Comparison of ENCODE assay signal across 14 mouse cellular contexts in genomic region chr11:50847047-50847446, GRCm38 (mm10). TPM values are rescaled to one million over a fixed set of nuclear protein-coding genes. Genes with fewer than 3 reads are reported as not detected.
DNase-seq lines count a peak whose midpoint lies in the region; ATAC-seq and TF ChIP-seq lines count a peak whose summit lies in the region.
"Had no signal": no experiment of that assay in that cellular context is flagged by ENCODE, and none has a peak within 500 bp of the region (broad histone marks: within the 10 kb centered on the region; RNA-seq: fewer than 3 reads in every experiment).

No protein-coding gene starts in this region.

- H3K27me3 ChIP-seq in heart, adult 2 months (ENCODE audit: control insufficient read depth, insufficient read depth, low read length): peaks cover 7% of the 10 kb centered on the region
- H3K27me3 ChIP-seq in lung, postnatal 0 days (replicated peaks; ENCODE audit: insufficient read depth, low read length): peaks cover 21% of the 10 kb centered on the region
- H3K27me3 ChIP-seq in MEL (ENCODE audit: control insufficient read depth in 1 of 2, insufficient read depth in 2 of 2, low read length in 2 of 2): peaks cover 0 to 3% of the 10 kb centered on the region in 2 experiments; a peak in 1 of 4 replicates

- no peak overlapping the region for H3K9ac ChIP-seq in heart, adult 2 months (ENCODE audit: low read depth, low read length)
- no peak overlapping the region for H3K9ac ChIP-seq in lung, postnatal 0 days (replicated peaks; ENCODE audit: low read depth)
- no peak overlapping the region for H3K9ac ChIP-seq in MEL (ENCODE audit: control insufficient read depth, low read depth, low read length, poor library complexity, severe bottlenecking)
- H3K9ac ChIP-seq: embryonic facial prominence, embryonic 13.5 days; limb, embryonic 12.5 days; midbrain, embryonic 12.5 days had no signal

- H3K4me2 ChIP-seq in lung, postnatal 0 days (replicated peaks; ENCODE audit: low read depth, low read length): no peak overlapping the region
- H3K4me2 ChIP-seq: embryonic facial prominence, embryonic 13.5 days; limb, embryonic 12.5 days; midbrain, embryonic 12.5 days had no signal

- no peaks in the 10 kb centered on the region for H3K79me2 ChIP-seq in heart, adult 2 months (replicated peaks; ENCODE audit: control insufficient read depth, insufficient read depth, low read length)
- H3K79me2 ChIP-seq in MEL (ENCODE audit: control insufficient read depth, insufficient read depth, low read length, poor library complexity): no peaks in the 10 kb centered on the region

- TF ChIP-seq EP300 in heart, adult 2 months (IDR thresholded peaks at IDR 0.05; ENCODE audit: insufficient read depth, low read depth, low read length): no peak
- no peak for TF ChIP-seq EP300 in lung, postnatal 0 days (IDR thresholded peaks at IDR 0.05)
- no peak for TF ChIP-seq EP300 in MEL (IDR thresholded peaks at IDR 0.05; ENCODE audit: low read depth in 1 of 2, low read length in 2 of 2)

- no peak for DNase-seq in heart, adult 2 months
- DNase-seq in heart, postnatal 36 days: no peak
- no peak for DNase-seq in lung, postnatal 0 days (ENCODE audit: low spot score)
- DNase-seq in lung, postnatal 14 days: no peak
- DNase-seq in MEL (ENCODE audit: low read depth, low spot score): peak; percentile 17
- peak; percentile 50 for DNase-seq in retina, embryonic 14.5 days (ENCODE audit: low spot score)
- DNase-seq in cerebellum, adult 11 months: no peak
- DNase-seq: gastrocnemius, postnatal 14 days had no signal

- TF ChIP-seq POLR2A in heart, adult 2 months (IDR thresholded peaks at IDR 0.05; ENCODE audit: insufficient read depth, low read depth, low read length): no peak
- TF ChIP-seq POLR2A in MEL (IDR thresholded peaks at IDR 0.05; ENCODE audit: control insufficient read depth in 1 of 2, insufficient read depth in 1 of 2, low read depth in 1 of 2, low read length in 2 of 2, poor library complexity in 1 of 2): no peak

- intact Hi-C loops in heart, adult 2 months (cut with DNase I): no loop called here
- intact Hi-C loops in heart, postnatal 36 days (cut with DNase I): no loop called here

- no peak for TF ChIP-seq RAD21 in MEL (IDR thresholded peaks at IDR 0.05; ENCODE audit: low read depth, low read length)

- H3K36me3 ChIP-seq in heart, adult 2 months (ENCODE audit: control insufficient read depth, insufficient read depth, low read length): no peaks in the 10 kb centered on the region
- H3K36me3 ChIP-seq in lung, postnatal 0 days (ENCODE audit: insufficient read depth, low read length): no peaks in the 10 kb centered on the region
- no peaks in the 10 kb centered on the region for H3K36me3 ChIP-seq in MEL (ENCODE audit: control insufficient read depth in 1 of 2, insufficient read depth in 2 of 2, low read length in 2 of 2)
- H3K36me3 ChIP-seq: embryonic facial prominence, embryonic 13.5 days; limb, embryonic 12.5 days; midbrain, embryonic 12.5 days had no signal

- 74% methylated on average over 5 of the region's 5 CpGs for WGBS in heart, adult 2 months
- 68% methylated on average over 5 of the region's 5 CpGs for WGBS in lung, postnatal 0 days

- no peaks in the 10 kb centered on the region for H3K9me3 ChIP-seq in lung, postnatal 0 days (ENCODE audit: low read length)
- no peaks in the 10 kb centered on the region for H3K9me3 ChIP-seq in MEL (replicated peaks; ENCODE audit: insufficient read depth, low read length)
- H3K9me3 ChIP-seq: midbrain, embryonic 12.5 days had no signal

- no peak overlapping the region for H3K27ac ChIP-seq in heart, adult 2 months
- no peak overlapping the region for H3K27ac ChIP-seq in lung, postnatal 0 days (ENCODE audit: low read length)
- no peak overlapping the region for H3K27ac ChIP-seq in MEL (ENCODE audit: control insufficient read depth, low read depth, low read length)
- H3K27ac ChIP-seq: embryonic facial prominence, embryonic 13.5 days; limb, embryonic 12.5 days; midbrain, embryonic 12.5 days had no signal

- H3K4me1 ChIP-seq in heart, adult 2 months (ENCODE audit: control insufficient read depth, insufficient read depth, low read length): no peaks in the 10 kb centered on the region
- peaks cover 5% of the 10 kb centered on the region for H3K4me1 ChIP-seq in lung, postnatal 0 days (ENCODE audit: insufficient read depth, low read depth, low read length)
- peaks cover 0 to 3% of the 10 kb centered on the region in 2 experiments; a peak in 1 of 4 replicates for H3K4me1 ChIP-seq in MEL (ENCODE audit: control insufficient read depth in 1 of 2, insufficient read depth in 2 of 2, low read length in 2 of 2)

- H3K4me3 ChIP-seq in heart, adult 2 months: no peak overlapping the region
- H3K4me3 ChIP-seq in lung, postnatal 0 days (ENCODE audit: low read depth, low read length): no peak overlapping the region
- H3K4me3 ChIP-seq in MEL (ENCODE audit: control insufficient read depth in 1 of 2, insufficient read depth in 1 of 2, low read depth in 2 of 2, low read length in 2 of 2): no peak overlapping the region
- H3K4me3 ChIP-seq: embryonic facial prominence, embryonic 13.5 days; limb, embryonic 12.5 days; midbrain, embryonic 12.5 days had no signal

- ATAC-seq in lung, postnatal 0 days: no peak
- ATAC-seq in erythroid progenitor cell, adult 5-6 weeks (replicated peaks; ENCODE audit: low FRiP score, poor library complexity, severe bottlenecking): no peak
- ATAC-seq: Patski had no signal

- peak; percentile 35 for TF ChIP-seq CTCF in heart, adult 2 months (IDR thresholded peaks at IDR 0.05)
- TF ChIP-seq CTCF in lung, postnatal 0 days (IDR thresholded peaks at IDR 0.05): peak; percentile 60
- TF ChIP-seq CTCF in MEL (IDR thresholded peaks at IDR 0.05 in 2 of 3, conservative IDR thresholded peaks at IDR 0.05 in 1 of 3; ENCODE audit: control insufficient read depth in 1 of 3, insufficient read depth in 1 of 3, low read depth in 2 of 3, low read length in 3 of 3, poor library complexity in 1 of 3, severe bottlenecking in 1 of 3): peak; percentile 26 to 33 (median 28); a peak in 5 of 6 replicates

TF ChIP-seq in MEL, 35 proteins besides CTCF, POLR2A, EP300 and RAD21 (continues in another document):
- no peak for TF ChIP-seq KAT2A (conservative IDR thresholded peaks at IDR 0.05; ENCODE audit: low read depth, low read length)
- TF ChIP-seq POLR2AphosphoS5 (IDR thresholded peaks at IDR 0.05; ENCODE audit: borderline replicate concordance, low read depth, low read length): no peak
- TF ChIP-seq GABPA (IDR thresholded peaks at IDR 0.05; ENCODE audit: low read depth, low read length): no peak
- no peak for TF ChIP-seq POLR2AphosphoS2 (IDR thresholded peaks at IDR 0.05; ENCODE audit: low read length)
- no peak for TF ChIP-seq CHD2 (IDR thresholded peaks at IDR 0.05; ENCODE audit: low read length)
- no peak for TF ChIP-seq MAX (IDR thresholded peaks at IDR 0.05; ENCODE audit: low read length)
- no peak for TF ChIP-seq ZKSCAN1 (IDR thresholded peaks at IDR 0.05; ENCODE audit: low read depth, low read length)
- TF ChIP-seq BHLHE40 (IDR thresholded peaks at IDR 0.05; ENCODE audit: borderline replicate concordance, low read depth, low read length): no peak
- no peak for TF ChIP-seq CHD1 (IDR thresholded peaks at IDR 0.05; ENCODE audit: low read depth, low read length)
- TF ChIP-seq SMC3 (IDR thresholded peaks at IDR 0.05; ENCODE audit: low read depth, low read length): no peak

RNA-seq across cellular contexts. Expression of gene Grm6, which starts 3.4 kb away (rescaled TPM):
- under 1 TPM in 1 of 2 experiments, not detected in 1; 0.07 TPM for total RNA-seq in heart, adult 2 months (2021)
- 0.06 TPM in 1 of 2 replicates, not detected in the other for polyA plus RNA-seq in heart, adult 2 months (2012; rRNA removed)
- total RNA-seq in heart, postnatal 36 days (2021): not detected
- polyA plus RNA-seq in lung, postnatal 0 days (2015; fragmentation: Nextera tagmentation; extraction: Ambion mirVana): 0.10 and 0.17 TPM in 2 replicates
- not detected in 2 replicates for total RNA-seq in MEL (2012; rRNA removed)
- under 1 TPM in 1 of 2 experiments, not detected in 1; 0.14 TPM for polyA plus RNA-seq in MEL (2012; ENCODE audit: insufficient read depth in 1 of 2, insufficient read length in 2 of 2, low read depth in 1 of 2, low replicate concordance in 2 of 2, missing spikeins in 1 of 2)
- not detected in 2 replicates for total RNA-seq in erythroid progenitor cell, adult 5-6 weeks (2015; ENCODE audit: low replicate concordance)
- not detected in 2 replicates for total RNA-seq in erythroid progenitor cell, adult 5-6 weeks (2017; ENCODE audit: low replicate concordance)
- total RNA-seq: gastrocnemius, postnatal 14 days had no signal
- polyA plus RNA-seq: embryonic facial prominence, embryonic 13.5 days; midbrain, embryonic 12.5 days; Patski had no signal

RNA-seq across cellular contexts. Expression of gene Zfp879, which starts 5.7 kb away (rescaled TPM):
- 1 to 10 TPM; 1.4 to 1.7 TPM for total RNA-seq in heart, adult 2 months (2021)
- polyA plus RNA-seq in heart, adult 2 months (2012; rRNA removed): 0.37 and 0.53 TPM in 2 replicates
- 1 to 10 TPM; 1.5 to 1.6 TPM for total RNA-seq in heart, postnatal 36 days (2021)
- 0.43 and 0.51 TPM in 2 replicates for polyA plus RNA-seq in lung, postnatal 0 days (2015; fragmentation: Nextera tagmentation; extraction: Ambion mirVana)
- not detected in 2 replicates for total RNA-seq in MEL (2012; rRNA removed)
- not detected for polyA plus RNA-seq in MEL (2012; ENCODE audit: insufficient read depth in 1 of 2, insufficient read length in 2 of 2, low read depth in 1 of 2, low replicate concordance in 2 of 2, missing spikeins in 1 of 2)
- total RNA-seq in erythroid progenitor cell, adult 5-6 weeks (2015; ENCODE audit: low replicate concordance): not detected in 2 replicates
- not detected in 2 replicates for total RNA-seq in erythroid progenitor cell, adult 5-6 weeks (2017; ENCODE audit: low replicate concordance)

RNA-seq across cellular contexts. Expression of gene Zfp354c, which starts 19.5 kb away (rescaled TPM):
- total RNA-seq in heart, adult 2 months (2021): 1 to 10 TPM; 2.9 to 4.1 TPM
- 0.70 and 2.2 TPM in 2 replicates for polyA plus RNA-seq in heart, adult 2 months (2012; rRNA removed)
- total RNA-seq in heart, postnatal 36 days (2021): 1 to 10 TPM; 3.8 to 5.0 TPM
- 4.2 and 4.7 TPM in 2 replicates for polyA plus RNA-seq in lung, postnatal 0 days (2015; fragmentation: Nextera tagmentation; extraction: Ambion mirVana)
- total RNA-seq in MEL (2012; rRNA removed): 2.1 and 4.5 TPM in 2 replicates
- polyA plus RNA-seq in MEL (2012; ENCODE audit: insufficient read depth in 1 of 2, insufficient read length in 2 of 2, low read depth in 1 of 2, low replicate concordance in 2 of 2, missing spikeins in 1 of 2): 1 to 10 TPM in 1 of 2 experiments, not detected in 1; 4.2 TPM
- total RNA-seq in erythroid progenitor cell, adult 5-6 weeks (2015; ENCODE audit: low replicate concordance): 0.36 TPM in 1 of 2 replicates, not detected in the other
- total RNA-seq in erythroid progenitor cell, adult 5-6 weeks (2017; ENCODE audit: low replicate concordance): 1.4 TPM in 1 of 2 replicates, not detected in the other

RNA-seq across cellular contexts. Expression of gene Zfp454, which starts 40.4 kb away (rescaled TPM):
- total RNA-seq in heart, adult 2 months (2021): 1 to 10 TPM in 1 of 2 experiments, under 1 TPM in 1; 0.78 to 1.3 TPM
- 0.27 and 1.5 TPM in 2 replicates for polyA plus RNA-seq in heart, adult 2 months (2012; rRNA removed)
- 1 to 10 TPM; 1.1 to 1.3 TPM for total RNA-seq in heart, postnatal 36 days (2021)
- 1.9 and 2.0 TPM in 2 replicates for polyA plus RNA-seq in lung, postnatal 0 days (2015; fragmentation: Nextera tagmentation; extraction: Ambion mirVana)
- not detected in 2 replicates for total RNA-seq in MEL (2012; rRNA removed)
- polyA plus RNA-seq in MEL (2012; ENCODE audit: insufficient read depth in 1 of 2, insufficient read length in 2 of 2, low read depth in 1 of 2, low replicate concordance in 2 of 2, missing spikeins in 1 of 2): not detected
- not detected in 2 replicates for total RNA-seq in erythroid progenitor cell, adult 5-6 weeks (2015; ENCODE audit: low replicate concordance)
- not detected in 2 replicates for total RNA-seq in erythroid progenitor cell, adult 5-6 weeks (2017; ENCODE audit: low replicate concordance)
- total RNA-seq: hematopoietic stem cell, adult 5-6 weeks had no signal

Comparison
In these comparisons a context has a peak if more than half of its experiments do, and no peak if none do; other contexts are left out.
1. DNase-seq: peak in MEL (single experiment) and retina, embryonic 14.5 days (single experiment); none in heart, adult 2 months (0 of 2), heart, postnatal 36 days (0 of 2), lung, postnatal 0 days (single experiment), lung, postnatal 14 days (single experiment) and cerebellum, adult 11 months (single experiment).
2. Peak in every context shown above with its lines, with median percentiles within 50 percentile points of each other: CTCF ChIP-seq.